Mouse (Mus musculus) c-Kit-negative CD71-positive TER-119-positive erythroid progenitor cells, embryonic 14.5 days (primary cell): ENCODE results near the gene Zbtb7a.
"Not testable (repeated sequence)": the region's sequence is repeated elsewhere in the genome, so short reads cannot be mapped to it uniquely, and the experiment has no call there.

Experiments used
- DNase-seq: peaks from one replicate; pipeline ENCODE4 v3.0.0-alpha.2; 2013; ENCODE audit warnings: low read depth, low spot score

The Zbtb7a gene

DNA sequence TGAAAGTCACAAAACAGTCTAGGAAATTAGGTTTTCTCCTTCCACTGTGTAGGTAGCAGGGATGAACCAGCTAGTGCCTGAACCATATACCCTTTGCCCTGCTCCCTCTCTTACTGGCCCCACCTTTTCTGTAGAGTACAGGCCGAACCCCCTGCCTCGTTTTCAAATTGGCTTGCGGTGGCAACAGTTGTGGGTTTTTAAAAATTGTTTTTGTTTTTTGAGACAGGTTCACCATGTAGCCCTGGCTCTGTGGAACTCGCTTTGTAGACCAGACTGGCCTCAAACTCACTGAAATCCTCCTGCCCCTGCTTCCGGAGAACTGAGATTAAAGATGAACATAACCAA, 33.0 kb downstream of the Zbtb7a start:
- DNase-seq: no peak

GRCm38 (mm10) chr10:81168521-81169244, 33.7 kb downstream of the Zbtb7a start:
- peak; percentile 69 for DNase-seq

GRCm38 (mm10) chr10:81169411-81169900, 34.4 kb downstream of the Zbtb7a start:
- DNase-seq: not testable (repeated sequence)

GRCm38 (mm10) chr10:81173132-81173531, 38.1 kb downstream of the Zbtb7a start:
- DNase-seq: peak; percentile 64

GRCm38 (mm10) chr10:81174617-81175344, 39.8 kb downstream of the Zbtb7a start:
- DNase-seq: peak; percentile 69

GRCm38 (mm10) chr10:81175345-81175701, 40.3 kb downstream of the Zbtb7a start:
- not testable (repeated sequence) for DNase-seq

DNA sequence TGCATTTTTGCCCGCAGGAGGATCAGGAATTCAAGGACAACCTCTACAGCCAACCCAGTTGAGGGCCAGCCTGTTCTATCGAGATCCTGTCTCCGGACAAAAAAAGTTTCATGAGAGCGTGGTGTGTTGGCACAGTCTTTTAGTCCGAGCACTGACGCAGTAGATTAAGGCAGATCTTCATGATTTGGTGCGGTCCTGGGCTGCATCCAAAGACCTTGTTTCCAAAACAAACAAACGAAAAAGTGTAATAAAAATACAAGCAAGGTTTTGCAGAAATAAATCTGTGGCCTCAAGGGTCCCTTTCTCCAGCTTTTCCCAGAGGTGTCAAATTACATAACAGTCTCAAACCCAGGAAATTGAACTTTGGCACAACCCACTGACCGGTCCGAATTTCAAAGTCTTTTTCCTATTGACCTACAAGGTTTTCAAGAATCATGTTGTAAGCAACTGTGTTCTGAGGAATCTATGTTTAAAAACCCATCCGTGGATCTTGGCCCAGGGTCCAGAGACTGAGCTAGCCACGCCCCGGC, 41.0 kb downstream of the Zbtb7a start:
- no peak for DNase-seq

GRCm38 (mm10) chr10:81176466-81177271, 41.6 kb downstream of the Zbtb7a start, which contains the start of gene Eef2:
Gene Eef2, plus strand, starts transcription at chr10:81176631.
- peak; percentile 95 for DNase-seq

DNA sequence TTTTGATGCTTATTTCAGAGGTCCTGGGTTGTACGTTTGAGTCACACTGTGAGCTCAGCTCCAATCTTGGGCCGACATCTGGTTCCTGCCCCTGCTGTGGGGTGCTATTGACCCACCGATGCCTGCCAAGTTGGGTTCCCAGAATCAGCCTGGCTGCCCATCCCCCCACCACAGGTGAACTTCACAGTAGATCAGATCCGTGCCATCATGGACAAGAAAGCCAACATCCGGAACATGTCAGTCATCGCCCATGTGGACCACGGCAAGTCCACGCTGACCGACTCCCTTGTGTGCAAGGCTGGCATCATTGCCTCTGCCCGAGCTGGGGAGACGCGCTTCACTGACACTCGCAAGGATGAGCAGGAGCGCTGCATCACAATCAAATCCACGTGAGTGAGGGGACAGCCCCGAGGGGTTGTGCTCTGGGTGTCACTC, 42.5 kb downstream of the Zbtb7a start:
- DNase-seq: no peak

GRCm38 (mm10) chr10:81177958-81178712, 43.1 kb downstream of the Zbtb7a start:
- no peak for DNase-seq

DNA sequence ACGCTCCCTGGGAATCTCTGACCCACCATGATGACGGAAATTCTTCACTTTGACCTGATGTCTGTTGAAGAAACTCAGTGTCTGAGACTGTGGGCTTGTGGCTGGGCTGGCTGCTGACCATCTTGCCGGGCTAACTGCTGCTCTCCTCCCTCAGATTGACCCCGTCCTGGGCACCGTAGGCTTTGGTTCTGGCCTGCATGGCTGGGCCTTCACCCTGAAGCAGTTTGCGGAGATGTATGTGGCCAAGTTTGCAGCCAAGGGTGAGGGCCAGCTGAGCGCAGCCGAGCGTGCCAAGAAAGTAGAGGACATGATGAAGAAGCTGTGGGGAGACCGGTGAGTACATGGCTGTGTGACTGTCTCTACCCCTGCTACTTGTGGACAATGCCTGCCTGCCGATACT, 43.9 kb downstream of the Zbtb7a start:
- no peak for DNase-seq

DNA sequence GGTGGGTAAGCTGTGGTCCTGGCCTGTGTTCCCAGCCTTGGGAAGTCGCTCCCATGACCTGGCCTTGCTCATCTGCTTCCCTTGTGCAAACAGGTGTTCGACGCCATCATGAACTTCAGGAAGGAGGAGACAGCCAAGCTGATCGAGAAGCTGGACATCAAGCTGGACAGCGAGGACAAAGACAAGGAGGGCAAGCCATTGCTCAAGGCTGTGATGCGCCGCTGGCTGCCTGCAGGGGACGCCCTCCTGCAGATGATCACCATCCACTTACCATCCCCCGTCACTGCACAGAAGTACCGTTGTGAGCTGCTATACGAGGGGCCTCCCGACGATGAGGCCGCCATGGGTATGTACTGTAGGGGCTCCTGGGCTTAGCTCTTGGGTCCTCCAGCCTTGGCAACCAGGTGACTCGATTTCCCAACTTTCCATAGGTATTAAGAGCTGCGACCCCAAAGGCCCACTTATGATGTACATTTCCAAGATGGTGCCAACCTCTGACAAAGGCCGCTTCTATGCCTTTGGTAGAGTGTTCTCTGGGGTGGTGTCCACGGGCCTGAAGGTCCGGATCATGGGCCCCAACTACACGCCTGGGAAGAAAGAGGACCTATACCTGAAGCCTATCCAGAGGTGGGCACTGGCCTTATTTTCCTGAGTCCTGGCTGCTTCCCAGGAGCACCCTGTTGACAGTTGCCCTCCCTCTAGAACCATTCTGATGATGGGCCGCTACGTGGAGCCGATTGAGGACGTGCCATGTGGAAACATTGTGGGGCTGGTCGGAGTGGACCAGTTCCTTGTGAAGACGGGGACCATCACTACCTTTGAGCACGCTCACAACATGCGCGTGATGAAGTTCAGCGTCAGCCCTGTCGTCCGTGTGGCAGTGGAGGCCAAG, 44.7 kb downstream of the Zbtb7a start:
- DNase-seq: no peak

GRCm38 (mm10) chr10:81180946-81181345, 45.9 kb downstream of the Zbtb7a start:
- no peak for DNase-seq

- not testable (repeated sequence) for DNase-seq
Observed at GRCm38 (mm10) chr10:81181860-81182259, 46.8 kb downstream of the Zbtb7a start.

DNA sequence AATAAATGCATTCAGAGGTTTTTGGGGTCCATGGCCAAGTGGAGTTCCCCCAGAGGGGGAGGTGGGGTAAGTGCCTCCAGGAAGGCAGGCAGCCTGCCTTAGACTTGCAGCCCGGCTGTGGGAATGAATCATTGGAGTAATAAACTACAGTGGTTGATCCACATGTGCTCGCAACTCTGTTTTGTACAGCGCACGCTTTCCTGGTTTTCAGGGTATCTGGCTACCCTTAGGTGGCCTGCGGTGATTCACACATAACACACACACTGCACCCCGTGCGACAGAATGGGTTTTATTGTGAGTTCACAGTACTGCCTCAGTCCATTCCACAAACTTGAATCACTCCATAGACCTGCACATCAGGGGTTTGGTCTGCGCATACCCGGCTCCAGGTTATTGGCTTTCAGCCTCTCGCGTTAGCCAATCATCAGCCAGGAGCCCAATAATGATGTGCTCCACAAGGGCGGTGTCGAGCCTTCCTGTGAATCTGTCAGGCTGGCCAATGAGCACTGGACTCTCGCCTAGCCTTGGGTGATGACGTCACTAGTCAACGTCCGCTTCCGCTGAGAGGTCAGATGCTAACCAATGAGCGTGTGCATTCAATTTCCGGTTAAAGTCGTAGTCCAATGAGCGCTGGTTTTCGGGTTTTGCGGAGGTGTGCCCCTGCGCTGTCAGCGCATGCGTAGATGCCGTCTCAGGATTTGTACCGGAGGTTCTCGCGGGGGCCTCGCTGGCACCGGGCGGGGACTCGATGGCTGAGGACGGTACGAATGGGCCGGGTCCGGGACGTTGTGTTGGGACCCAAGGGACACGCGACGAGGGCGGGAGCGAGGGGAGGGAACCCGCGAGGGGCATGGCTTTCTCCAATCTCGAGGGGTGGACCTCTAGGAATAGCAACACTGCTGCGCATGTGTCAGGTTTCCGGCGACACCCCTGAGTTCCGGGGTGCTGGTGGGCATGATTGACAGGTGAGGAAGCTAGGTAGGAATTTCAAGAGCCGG, 47.6 kb downstream of the Zbtb7a start, which contains the start of gene Dapk3:
Gene Dapk3 (plus strand): TSS at position 670 of the 998 bp plus-strand sequence.
- peak; percentile 97 for DNase-seq

DNA sequence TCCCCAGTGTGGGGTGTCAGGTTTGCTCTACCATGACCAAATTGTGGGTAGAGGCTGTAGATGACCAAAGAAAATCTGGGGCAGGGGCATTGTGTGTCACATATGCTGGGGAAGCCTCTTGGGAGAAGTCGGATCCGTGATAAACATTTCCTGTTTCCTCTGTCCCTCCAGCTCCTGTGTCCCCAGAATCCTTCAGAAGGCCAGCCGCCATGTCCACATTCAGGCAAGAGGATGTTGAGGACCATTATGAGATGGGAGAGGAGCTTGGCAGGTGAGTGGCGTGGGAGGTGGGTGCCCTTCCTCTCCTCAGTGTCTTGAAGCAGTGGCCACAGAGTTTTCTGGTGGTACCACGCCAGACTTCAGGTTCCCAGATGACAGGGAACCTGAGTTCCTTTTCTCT, 48.8 kb downstream of the Zbtb7a start, which contains the start of gene 4930442H23Rik:
Gene 4930442H23Rik (minus strand): TSS at position 45 of the 400 bp plus-strand sequence.
- no peak for DNase-seq

DNA sequence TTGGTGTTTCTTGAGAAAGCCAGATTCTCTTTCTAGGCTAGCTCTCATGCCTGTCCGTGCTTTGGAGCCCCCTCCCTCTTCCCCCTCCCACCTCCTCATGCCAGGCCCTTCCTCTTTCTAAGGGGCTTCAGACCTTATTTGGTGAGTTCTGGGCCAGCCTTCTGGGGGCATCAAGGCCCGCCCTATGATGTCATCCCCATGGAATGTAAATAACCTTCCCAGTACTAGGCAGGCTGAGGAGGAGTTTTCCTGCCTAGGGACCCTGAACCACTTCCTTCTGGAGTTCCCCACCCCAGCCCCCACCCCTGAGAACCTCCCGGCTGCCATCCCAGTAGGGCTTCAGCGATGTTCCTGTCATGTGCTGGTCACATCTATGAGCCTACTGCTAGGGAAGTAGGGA, 49.7 kb downstream of the Zbtb7a start:
- no peak for DNase-seq

DNA sequence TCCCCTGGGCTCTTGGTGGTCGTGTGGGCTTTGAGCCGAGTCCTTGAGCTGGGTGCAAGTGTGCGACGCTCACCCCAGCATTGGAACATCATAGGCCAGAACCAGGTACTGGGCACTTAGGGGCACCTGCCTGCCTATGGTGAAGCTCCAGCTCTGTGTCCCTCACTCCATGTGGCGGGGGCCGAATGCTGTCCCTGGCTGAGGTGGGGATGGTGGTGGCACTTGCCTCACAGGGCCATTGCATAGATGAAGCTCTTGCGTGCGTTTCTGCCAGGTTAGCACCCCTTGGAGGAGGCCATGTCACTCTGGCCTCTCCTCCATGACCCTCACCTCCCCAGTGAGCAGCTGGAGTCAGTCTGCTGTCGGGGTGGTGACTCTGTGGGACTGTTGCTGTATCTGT, 52.1 kb downstream of the Zbtb7a start:
- no peak for DNase-seq

DNA sequence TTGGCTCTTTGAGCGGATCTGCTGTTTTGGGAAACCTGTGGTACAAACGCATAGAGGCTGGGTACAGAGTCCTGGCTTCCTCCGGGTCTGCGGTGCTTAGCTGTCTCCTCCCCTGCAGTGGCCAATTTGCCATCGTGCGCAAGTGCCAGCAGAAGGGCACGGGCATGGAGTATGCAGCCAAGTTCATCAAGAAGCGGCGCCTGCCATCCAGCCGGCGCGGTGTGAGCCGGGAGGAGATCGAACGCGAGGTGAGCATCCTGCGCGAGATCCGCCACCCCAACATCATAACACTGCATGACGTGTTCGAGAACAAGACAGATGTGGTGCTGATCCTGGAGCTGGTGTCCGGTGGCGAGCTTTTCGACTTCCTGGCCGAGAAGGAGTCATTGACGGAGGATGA, 54.8 kb downstream of the Zbtb7a start:
- no peak for DNase-seq
